Mouse (Mus musculus): ENCODE results near the gene Gria2. TPM values are rescaled to one million over a fixed set of nuclear protein-coding genes. Genes with fewer than 3 reads are reported as not detected.
A peak's percentile ranks its signal among the peaks of the same experiment; 100 is the strongest.

Gria2 gene
- polyA plus RNA-seq, 1 experiment from 2014 or later = 2.4 TPM

DNA sequence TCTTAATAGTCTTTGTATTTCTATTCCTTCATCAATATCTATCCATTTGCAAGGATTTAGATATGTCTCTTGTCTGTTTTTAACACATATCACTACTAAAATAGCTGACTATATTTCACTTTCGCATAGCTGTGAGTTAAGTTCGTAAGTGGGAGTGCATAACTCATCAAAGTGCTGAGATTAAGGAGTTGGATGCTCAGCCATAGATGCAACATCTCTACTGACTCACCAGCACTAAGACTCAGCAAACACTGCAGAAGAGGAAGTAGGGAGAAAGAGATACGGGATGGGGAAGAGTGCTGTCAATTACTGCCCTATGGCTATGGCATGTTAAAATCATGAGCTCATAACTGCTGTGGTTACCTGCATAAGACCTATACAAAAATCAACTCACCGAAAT is 29.4 kb downstream of the Gria2 start:
- H3K27me3 ChIP-seq (replicated peaks) = no peaks in the 10 kb centered on the region
- WGBS = 86% methylated on average over 4 of the region's 4 CpGs
- no peak overlapping the region for H3K4me2 ChIP-seq (replicated peaks)
- H3K9me3 ChIP-seq = no peaks in the 10 kb centered on the region
- no peak overlapping the region for H3K4me3 ChIP-seq (replicated peaks)
- H3K9ac ChIP-seq = no peak overlapping the region
- ATAC-seq = no peak
- H3K36me3 ChIP-seq = no peaks in the 10 kb centered on the region
- no peak overlapping the region for H3K27ac ChIP-seq
- H3K4me1 ChIP-seq (replicated peaks) = no peaks in the 10 kb centered on the region

DNA sequence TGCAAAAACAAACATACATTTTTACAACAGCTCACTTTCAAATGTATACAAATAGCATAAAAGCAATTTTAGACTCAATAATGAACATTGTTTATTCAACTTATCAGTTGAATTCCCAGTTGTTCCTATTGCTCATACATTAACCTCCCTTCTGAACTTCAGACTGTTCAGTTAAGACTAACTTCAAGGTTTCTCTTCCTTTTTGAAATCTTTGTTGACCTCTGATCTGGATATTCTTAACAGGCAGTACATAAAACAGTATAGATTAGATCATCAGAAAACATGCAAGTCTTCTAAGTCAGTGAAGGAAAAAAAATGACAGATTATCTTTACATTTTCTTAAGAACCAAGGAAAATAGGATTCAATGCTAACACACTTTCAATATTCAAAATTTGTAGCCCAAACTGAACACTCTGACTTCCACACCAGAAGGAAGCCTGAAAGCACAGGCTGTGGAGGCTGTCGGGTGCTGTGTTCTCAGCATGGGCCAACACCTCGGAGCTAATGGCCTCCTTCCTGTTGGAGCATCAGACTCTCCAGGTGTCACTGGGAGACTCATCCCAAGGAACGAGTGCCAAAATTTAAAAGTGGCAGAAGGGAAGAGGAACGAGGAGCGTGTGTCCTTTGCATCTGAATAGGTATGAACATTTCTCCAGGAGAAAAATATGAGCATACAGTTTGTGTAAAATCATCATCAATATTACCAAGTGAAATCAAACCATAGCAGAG is 33.0 kb downstream of the Gria2 start:
- Histone ChIP-seq H3K4me2 (replicated peaks) (no peak overlapping the region), H3K9ac (no peak overlapping the region), H3K4me3 (replicated peaks) (no peak overlapping the region), H3K36me3 (no peaks in the 10 kb centered on the region), H3K4me1 (replicated peaks) (no peaks in the 10 kb centered on the region), H3K9me3 (no peaks in the 10 kb centered on the region), H3K27ac (no peak overlapping the region), H3K27me3 (replicated peaks) (no peaks in the 10 kb centered on the region)
- peak; percentile 56; the same call in 1 of the 2 replicates for ATAC-seq
- 69% methylated on average over 5 of the region's 5 CpGs for WGBS

DNA sequence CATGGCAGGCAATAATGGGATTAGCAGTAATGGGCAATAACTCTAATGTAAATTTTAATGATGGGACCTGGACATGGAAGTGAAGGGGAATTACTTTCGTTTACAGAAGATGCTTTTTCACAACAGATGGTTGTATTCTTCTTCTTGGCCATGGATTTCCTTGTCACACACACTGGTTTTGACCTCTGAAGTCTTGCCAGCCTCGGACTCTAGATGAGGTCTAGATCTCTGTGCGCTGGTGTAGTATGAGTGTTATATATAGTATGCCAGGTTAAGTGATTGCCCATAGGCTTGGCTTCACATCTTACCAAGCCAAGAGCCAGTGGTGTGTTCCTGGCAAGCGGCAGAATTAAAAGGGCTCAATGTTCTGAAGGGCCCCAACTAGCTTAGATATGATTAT is 43.7 kb downstream of the Gria2 start:
- Histone ChIP-seq H3K9me3 (no peaks in the 10 kb centered on the region), H3K4me2 (replicated peaks) (no peak overlapping the region), H3K27me3 (replicated peaks) (no peaks in the 10 kb centered on the region), H3K27ac (no peak overlapping the region), H3K9ac (no peak overlapping the region), H3K4me1 (replicated peaks) (no peaks in the 10 kb centered on the region), H3K36me3 (no peaks in the 10 kb centered on the region), H3K4me3 (replicated peaks) (no peak overlapping the region)
- ATAC-seq = no peak
- 74% methylated on average over 4 of the region's 4 CpGs for WGBS

DNA sequence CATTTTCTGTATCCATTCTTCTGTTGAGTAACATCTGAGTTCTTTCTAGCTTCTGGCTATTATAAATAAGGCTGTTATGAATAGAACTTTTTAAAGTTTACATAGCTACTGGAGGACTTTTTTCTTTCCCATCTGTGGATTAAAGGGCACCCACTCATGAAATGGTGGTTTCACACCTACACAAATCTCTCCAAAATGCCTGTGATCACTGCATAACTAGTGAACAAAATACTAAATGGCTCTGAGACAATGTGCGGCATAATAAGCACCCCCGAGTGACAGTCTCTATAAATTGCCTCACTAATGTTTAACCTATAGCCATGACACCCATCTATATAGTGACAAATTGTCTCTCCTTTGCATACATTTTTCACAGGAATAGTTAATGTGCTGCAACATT is 44.3 kb downstream of the Gria2 start:
- 83% methylated on average over 2 of the region's 2 CpGs for WGBS
- Histone ChIP-seq H3K4me3 (replicated peaks) (no peak overlapping the region), H3K4me2 (replicated peaks) (no peak overlapping the region)

DNA sequence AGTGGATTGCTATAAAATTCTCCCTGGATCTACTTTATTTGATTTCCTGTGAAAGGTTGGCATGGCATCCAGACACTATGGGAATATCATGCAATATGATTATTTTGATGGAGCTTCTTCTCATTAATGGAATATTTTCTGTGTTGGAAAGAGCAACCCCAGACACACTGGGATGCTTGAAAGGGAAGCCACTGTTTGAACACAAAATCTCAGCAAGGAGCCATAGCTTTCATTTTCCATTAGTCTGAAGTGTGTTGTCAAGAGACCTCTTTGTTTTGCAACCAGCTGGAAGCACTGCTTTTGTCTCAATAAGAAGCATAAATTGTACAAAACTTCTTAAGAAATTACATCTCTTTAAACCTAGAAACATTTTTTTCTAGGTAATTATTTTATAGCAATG is 51.8 kb downstream of the Gria2 start:
- no peak overlapping the region for H3K9ac ChIP-seq
- H3K4me1 ChIP-seq (replicated peaks) = no peaks in the 10 kb centered on the region
- H3K27ac ChIP-seq = no peak overlapping the region
- no peaks in the 10 kb centered on the region for H3K27me3 ChIP-seq (replicated peaks)
- ATAC-seq = no peak
- no peaks in the 10 kb centered on the region for H3K9me3 ChIP-seq
- no peaks in the 10 kb centered on the region for H3K36me3 ChIP-seq
- H3K4me3 ChIP-seq (replicated peaks) = no peak overlapping the region
- no peak overlapping the region for H3K4me2 ChIP-seq (replicated peaks)

More for the DNA sequence above, 44.3 kb downstream of the Gria2 start:
- H3K27ac ChIP-seq = no peak overlapping the region
- H3K36me3 ChIP-seq = no peaks in the 10 kb centered on the region
- H3K27me3 ChIP-seq (replicated peaks) = no peaks in the 10 kb centered on the region
- H3K9ac ChIP-seq = no peak overlapping the region
- no peak for ATAC-seq
- H3K9me3 ChIP-seq = no peaks in the 10 kb centered on the region
- no peaks in the 10 kb centered on the region for H3K4me1 ChIP-seq (replicated peaks)

DNA sequence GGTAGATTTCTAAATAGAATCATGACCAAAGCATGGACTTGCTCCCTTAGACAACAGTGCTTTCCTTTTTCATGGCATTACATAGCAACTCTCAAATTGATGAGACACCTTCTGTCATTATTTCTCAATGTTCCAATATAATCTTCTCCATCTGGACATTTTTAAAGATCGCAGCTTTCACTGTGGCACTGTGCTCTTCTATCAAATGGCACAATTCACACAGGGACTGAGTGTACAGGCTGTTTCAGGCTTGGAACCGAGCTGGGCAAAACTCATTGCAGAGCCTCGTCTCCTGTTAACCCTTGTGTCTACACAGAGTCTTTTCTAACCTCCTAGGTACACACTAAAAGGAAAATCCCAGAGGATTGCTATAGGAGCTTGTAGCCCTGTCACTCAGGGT is 77.4 kb downstream of the Gria2 start:
- Histone ChIP-seq H3K9ac (no peak overlapping the region), H3K36me3 (no peaks in the 10 kb centered on the region), H3K4me2 (replicated peaks) (no peak overlapping the region), H3K4me1 (replicated peaks) (no peaks in the 10 kb centered on the region), H3K9me3 (no peaks in the 10 kb centered on the region), H3K27ac (no peak overlapping the region), H3K4me3 (replicated peaks) (no peak overlapping the region), H3K27me3 (replicated peaks) (no peaks in the 10 kb centered on the region)
- ATAC-seq = no peak
- WGBS = 58% methylated on average over 3 of the region's 3 CpGs

DNA sequence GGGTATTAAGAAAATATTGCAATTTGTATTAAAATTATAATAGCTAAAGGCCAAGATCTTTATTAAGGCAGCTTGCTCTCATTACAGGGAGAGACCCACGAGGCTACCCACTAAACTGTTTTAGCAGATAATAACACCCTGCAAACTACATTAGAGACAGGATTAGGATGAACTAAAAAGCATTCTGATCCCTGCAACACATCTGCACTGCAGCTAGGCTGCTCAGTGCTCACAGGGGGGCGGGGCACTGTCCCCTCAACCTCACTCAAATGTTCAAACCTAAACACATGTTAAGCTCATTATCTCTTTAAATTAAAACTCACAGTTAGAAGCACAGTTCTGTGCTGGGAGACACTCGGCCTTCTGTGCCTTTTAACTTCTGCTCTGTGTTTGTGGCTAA is 89.5 kb downstream of the Gria2 start:
- H3K9me3 ChIP-seq = no peaks in the 10 kb centered on the region
- no peak overlapping the region for H3K9ac ChIP-seq
- H3K4me1 ChIP-seq (replicated peaks) = no peaks in the 10 kb centered on the region
- no peaks in the 10 kb centered on the region for H3K36me3 ChIP-seq
- H3K27me3 ChIP-seq (replicated peaks) = no peaks in the 10 kb centered on the region
- H3K4me2 ChIP-seq (replicated peaks) = no peak overlapping the region
- no peak overlapping the region for H3K27ac ChIP-seq
- no peak overlapping the region for H3K4me3 ChIP-seq (replicated peaks)
- WGBS = 46% methylated on average over 3 of the region's 3 CpGs
- ATAC-seq = no peak

DNA sequence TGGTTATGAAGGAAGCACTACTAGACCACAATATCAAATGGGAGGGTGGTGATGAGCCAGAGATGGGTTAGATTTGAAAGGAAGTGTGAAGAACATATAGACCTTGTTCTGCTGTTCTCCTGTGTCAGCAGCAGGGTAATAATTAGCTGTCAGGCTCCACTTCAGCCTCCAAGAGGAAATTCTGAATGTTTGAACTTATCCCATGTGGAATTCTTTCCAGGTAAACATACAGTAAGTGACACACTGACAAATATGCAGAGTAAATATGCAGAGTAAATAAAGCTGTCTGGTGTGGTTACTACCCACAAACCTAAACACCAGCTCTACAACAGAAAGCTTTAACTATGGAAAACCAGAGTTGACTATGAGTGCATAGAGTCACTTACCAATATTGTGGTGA is 93.6 kb downstream of the Gria2 start:
- H3K4me2 ChIP-seq (replicated peaks) = no peak overlapping the region
- ATAC-seq = no peak
- H3K9me3 ChIP-seq = no peaks in the 10 kb centered on the region
- no peak overlapping the region for H3K27ac ChIP-seq
- no peaks in the 10 kb centered on the region for H3K27me3 ChIP-seq (replicated peaks)
- no peaks in the 10 kb centered on the region for H3K36me3 ChIP-seq
- H3K4me3 ChIP-seq (replicated peaks) = no peak overlapping the region
- H3K9ac ChIP-seq = no peak overlapping the region
- no peaks in the 10 kb centered on the region for H3K4me1 ChIP-seq (replicated peaks)

DNA sequence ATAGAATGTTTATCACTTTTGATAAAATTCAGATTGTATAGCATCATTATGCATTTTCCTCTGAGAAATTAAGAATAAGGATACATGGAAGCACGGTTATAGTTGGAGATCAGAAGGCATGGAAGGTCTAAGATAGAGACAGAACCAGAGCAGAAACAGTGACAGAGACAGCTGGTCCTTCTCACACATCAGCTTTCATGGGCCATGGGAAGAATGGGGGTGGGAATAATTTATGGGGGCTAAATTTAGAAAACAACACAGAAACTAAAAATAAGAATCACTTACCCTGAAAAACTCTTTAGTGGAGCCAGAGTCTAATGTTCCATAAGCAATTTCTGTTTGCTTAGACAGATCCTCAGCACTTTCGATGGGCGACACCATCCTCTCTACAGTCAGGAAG is 100.5 kb downstream of the Gria2 start:
- Histone ChIP-seq H3K27ac (no peak overlapping the region), H3K9me3 (no peaks in the 10 kb centered on the region), H3K4me1 (replicated peaks) (no peaks in the 10 kb centered on the region), H3K4me2 (replicated peaks) (no peak overlapping the region), H3K4me3 (replicated peaks) (no peak overlapping the region), H3K9ac (no peak overlapping the region), H3K27me3 (replicated peaks) (no peaks in the 10 kb centered on the region), H3K36me3 (no peaks in the 10 kb centered on the region)
- WGBS = 86% methylated on average over 3 of the region's 3 CpGs
- no peak for ATAC-seq

DNA sequence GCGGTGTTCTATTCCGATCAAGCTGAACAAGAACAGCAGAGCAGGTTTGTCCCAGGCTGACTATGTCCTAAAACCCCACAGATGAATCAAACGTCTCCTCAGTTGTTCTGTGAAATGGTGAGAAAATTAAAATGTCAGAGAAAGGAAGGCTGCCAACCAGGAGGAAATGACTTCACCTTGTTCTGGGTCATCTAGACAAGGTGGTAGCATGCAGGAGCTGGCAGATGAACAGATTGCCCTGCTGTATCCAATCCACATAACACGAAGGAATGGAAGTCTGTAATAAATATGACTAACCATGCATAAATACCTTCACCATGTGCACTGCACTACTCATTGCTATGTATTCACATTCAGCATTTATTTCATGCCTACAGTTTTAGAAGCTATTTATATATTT is 105.1 kb downstream of the Gria2 start:
- Histone ChIP-seq H3K36me3 (no peaks in the 10 kb centered on the region), H3K4me2 (replicated peaks) (no peak overlapping the region), H3K27ac (no peak overlapping the region), H3K9me3 (no peaks in the 10 kb centered on the region), H3K9ac (no peak overlapping the region), H3K4me1 (replicated peaks) (no peaks in the 10 kb centered on the region), H3K27me3 (replicated peaks) (no peaks in the 10 kb centered on the region), H3K4me3 (replicated peaks) (no peak overlapping the region)
- 76% methylated on average over 4 of the region's 4 CpGs for WGBS
- ATAC-seq = no peak

DNA sequence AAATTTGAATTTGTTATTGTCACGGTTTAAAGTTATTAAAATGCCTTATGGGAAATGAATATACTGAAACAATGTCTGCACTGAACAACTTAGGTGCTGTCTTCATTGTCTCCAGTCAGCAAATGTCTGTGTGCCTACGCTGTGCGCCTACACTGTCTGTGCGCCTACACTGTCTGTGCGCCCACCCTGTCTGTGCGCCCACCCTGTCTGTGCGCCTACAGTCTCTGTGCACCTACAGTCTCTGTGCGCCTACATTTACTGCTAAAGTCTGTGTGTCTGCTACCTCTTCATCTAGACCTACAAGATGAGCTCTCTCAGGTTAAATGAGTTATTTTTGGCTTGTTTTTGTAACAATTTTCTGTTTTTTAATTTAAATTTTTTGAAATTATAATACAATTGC is 107.7 kb downstream of the Gria2 start:
- no peak for ATAC-seq
- H3K36me3 ChIP-seq = no peaks in the 10 kb centered on the region
- H3K27me3 ChIP-seq (replicated peaks) = no peaks in the 10 kb centered on the region
- H3K4me1 ChIP-seq (replicated peaks) = no peaks in the 10 kb centered on the region
- H3K4me2 ChIP-seq (replicated peaks) = no peak overlapping the region
- H3K4me3 ChIP-seq (replicated peaks) = no peak overlapping the region
- no peak overlapping the region for H3K9ac ChIP-seq
- no peaks in the 10 kb centered on the region for H3K9me3 ChIP-seq
- no peak overlapping the region for H3K27ac ChIP-seq
- WGBS = 97% methylated on average over 8 of the region's 8 CpGs

DNA sequence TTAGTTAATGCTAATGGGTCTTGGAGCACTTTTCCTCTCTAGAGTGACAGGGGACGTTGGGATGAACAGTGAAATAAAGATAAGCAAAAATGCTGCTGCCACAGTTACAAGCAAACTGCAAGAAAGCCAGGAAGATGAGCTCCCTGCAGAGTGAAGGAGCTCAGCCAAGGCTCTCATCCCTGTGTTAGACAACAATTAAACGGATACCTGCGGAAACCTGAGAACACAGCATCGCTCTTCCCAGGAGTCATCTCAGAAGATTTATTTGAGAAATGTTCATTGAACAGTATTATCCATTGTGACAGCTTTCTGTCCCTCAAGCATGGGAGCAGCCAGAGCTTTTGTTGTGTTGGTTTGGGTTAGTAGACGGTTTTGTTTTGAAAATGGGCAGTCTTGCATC is 137.5 kb downstream of the Gria2 start:
- no peak overlapping the region for H3K9ac ChIP-seq
- 75% methylated on average over 5 of the region's 5 CpGs for WGBS
- H3K4me3 ChIP-seq (replicated peaks) = no peak overlapping the region
- no peaks in the 10 kb centered on the region for H3K9me3 ChIP-seq
- no peaks in the 10 kb centered on the region for H3K4me1 ChIP-seq (replicated peaks)
- ATAC-seq = no peak
- no peaks in the 10 kb centered on the region for H3K36me3 ChIP-seq
- no peak overlapping the region for H3K4me2 ChIP-seq (replicated peaks)
- H3K27me3 ChIP-seq (replicated peaks) = no peaks in the 10 kb centered on the region
- H3K27ac ChIP-seq = no peak overlapping the region

DNA sequence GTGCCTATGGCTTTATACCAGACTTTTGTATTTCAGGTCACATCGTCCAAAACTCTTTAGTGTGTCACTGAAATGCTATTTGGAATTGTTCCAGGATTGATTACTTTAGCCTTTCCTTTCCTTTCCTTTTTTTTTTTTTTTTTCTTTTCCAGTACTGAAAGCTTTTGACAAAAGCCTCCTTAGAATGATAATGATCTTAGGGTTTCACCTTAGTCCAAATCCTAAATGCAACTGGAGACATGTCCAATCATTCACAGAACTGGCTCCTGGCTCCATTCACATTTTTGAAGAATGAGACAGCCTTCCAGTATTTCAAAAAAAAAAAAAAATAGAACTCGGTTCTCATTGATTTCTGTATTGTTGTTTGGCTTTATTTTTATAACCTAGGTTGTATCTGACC is 139.3 kb downstream of the Gria2 start:
- no peaks in the 10 kb centered on the region for H3K4me1 ChIP-seq (replicated peaks)
- H3K4me3 ChIP-seq (replicated peaks) = no peak overlapping the region
- no peak overlapping the region for H3K9ac ChIP-seq
- no peaks in the 10 kb centered on the region for H3K27me3 ChIP-seq (replicated peaks)
- H3K36me3 ChIP-seq = no peaks in the 10 kb centered on the region
- no peak for ATAC-seq
- no peaks in the 10 kb centered on the region for H3K9me3 ChIP-seq
- H3K27ac ChIP-seq = no peak overlapping the region
- no peak overlapping the region for H3K4me2 ChIP-seq (replicated peaks)
- 66% methylated on average over 2 of the region's 2 CpGs for WGBS

All from intestine, embryonic 15.5 days (tissue).